Mouse (Mus musculus): Measurements from ENCODE around the gene Olfr418.
"Not testable (repeated sequence)": the region's sequence is repeated elsewhere in the genome, so short reads cannot be mapped to it uniquely, and the experiment has no call there.

The Olfr418 gene

DNA sequence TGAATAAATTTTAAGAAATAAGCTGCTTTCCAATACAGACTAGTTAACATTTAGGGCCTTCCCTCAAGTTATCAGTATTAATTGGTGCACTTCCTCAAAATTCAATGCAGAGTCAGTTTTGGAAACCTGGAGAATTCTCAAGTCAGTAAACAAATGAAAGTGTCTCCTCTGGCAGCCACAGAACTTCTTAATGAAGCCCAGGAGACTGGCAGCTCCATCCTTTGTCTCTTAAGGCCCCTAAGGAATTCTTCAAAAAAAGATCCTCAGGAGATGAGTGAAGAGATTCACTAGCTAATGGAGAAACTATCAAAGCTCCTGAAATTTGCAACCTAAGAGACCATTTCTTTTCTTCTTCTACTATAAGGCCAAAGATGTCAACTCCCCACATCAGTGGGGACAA lies at the start of gene Olfr418:
Gene Olfr418 (plus strand): TSS at position 301 of the 400 bp plus-strand sequence.
- no peak for DNase-seq (ENCODE audit: low read depth, low spot score)

DNA sequence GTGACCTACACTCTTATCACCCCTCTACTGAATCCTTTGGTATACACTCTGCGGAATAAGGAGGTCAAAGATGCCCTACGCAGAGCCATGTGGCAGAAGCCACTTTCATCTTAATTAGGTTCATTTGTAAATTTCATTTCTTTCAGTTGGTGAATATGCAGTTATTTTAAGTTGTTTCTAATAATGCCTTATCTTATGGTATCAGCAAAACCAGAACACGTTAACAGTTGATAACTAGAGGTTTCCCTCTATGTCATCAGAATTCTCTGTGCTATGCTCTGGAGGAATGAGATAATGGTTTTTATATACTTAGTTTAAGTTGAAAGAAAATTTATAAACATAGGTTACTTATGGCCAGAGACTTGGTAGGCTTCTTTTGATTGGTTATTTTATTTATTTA lies 49.3 kb upstream of the Olfr418 start:
- no peak for DNase-seq (ENCODE audit: low read depth, low spot score)

DNA sequence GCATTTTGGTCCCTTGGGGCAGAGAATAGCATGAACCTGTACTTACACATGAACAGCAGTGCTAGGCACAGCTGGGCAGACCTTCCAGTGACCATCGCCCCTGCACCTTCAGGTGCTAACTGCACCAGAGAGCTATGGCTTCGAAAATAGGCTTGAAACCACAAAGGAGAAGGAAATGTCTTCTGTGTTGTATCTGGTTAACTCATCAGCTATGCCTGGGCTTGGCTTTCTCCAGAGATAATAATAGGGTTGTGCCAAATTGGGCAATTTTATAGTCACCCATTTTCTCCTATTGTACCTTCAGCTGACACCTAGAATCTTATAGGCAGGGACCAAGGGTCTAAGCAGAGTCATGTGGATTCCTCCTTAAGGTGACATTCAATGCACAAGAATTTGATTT lies 38.7 kb upstream of the Olfr418 start, which contains the start of gene Fcer1a:
Gene Fcer1a (minus strand): TSS at position 134 of the 400 bp plus-strand sequence.
- no peak for DNase-seq (ENCODE audit: low read depth, low spot score)

DNA sequence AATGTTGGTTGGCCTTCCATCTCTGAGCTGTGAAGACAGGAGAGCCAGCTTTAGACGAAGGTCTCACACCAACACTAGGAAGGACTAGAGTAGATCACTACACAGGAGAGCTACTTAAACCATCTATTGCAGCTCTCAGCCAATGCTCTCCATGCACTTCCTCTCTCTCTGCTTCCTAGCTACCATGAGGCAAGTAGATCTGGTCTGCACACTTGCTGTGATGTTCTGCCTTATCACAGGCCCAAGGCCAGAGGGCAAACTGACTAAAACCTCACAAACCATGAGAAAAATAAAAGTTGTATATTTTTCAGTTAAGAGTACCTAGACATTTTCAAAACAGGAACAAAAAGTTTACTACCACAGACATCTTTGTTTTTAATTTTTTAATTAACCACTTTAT lies 28.8 kb upstream of the Olfr418 start:
- DNase-seq (ENCODE audit: low read depth, low spot score) = not testable (repeated sequence)

DNA sequence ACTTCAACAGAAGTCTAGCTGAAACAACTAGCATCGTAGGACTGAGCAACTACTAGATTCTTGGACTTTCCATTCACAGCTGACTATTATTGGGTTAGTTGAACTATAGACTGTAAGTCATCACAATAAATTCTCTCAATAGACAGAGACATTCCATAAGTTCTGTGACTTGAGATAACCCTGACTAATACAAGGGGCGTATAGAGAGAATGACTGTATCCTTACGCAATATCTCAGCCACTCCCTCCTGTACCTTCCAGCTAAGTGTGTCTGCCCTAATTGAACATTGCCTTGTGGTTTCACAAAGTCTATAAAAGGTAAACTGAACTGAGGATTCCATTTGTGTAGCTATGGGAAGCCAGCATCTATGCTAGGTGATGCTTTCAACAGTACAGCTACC lies 15.9 kb upstream of the Olfr418 start:
- DNase-seq (ENCODE audit: low read depth, low spot score) = no peak

DNA sequence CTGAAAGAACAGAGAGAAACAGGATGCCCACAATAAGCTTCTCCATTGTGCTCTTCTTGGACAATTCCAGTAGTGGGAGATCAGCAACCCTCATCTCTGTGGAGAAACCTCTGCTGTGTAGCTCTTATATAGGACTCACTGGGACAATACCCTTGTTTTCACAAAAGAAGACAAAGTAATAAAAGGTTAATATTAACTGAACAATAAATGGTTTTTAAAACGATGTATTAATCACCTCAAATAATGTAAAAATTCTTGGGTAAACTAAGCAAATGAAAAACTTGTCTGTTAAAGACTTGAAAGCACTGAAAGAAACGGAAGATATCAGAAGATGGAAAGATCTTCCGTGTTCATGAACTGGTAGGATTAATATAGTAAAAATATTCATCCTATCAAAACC lies 11.9 kb downstream of the Olfr418 start, which contains the start of gene Mptx2:
Gene Mptx2 (minus strand): TSS at position 101 of the 400 bp plus-strand sequence.
- DNase-seq (ENCODE audit: low read depth, low spot score) = no peak

DNA sequence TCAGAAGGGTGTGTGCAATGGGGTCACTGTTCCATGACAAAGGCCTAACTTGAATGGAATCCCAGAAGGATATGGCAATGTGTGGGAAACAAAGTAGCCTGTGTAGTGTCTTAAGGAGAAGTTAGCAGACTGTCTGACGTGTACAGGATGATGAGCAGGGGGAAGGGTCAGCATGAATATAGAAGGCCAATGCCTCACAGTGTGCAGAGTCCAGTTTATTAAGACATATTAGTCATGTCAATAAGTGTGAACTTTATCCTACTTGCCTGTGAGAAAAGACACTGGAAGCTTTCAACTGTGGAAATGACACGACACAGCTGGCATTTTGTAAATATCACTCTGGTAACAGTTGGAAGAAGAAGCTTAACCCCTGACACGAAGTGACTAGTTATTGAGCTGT lies 37.0 kb downstream of the Olfr418 start:
- DNase-seq (ENCODE audit: low read depth, low spot score) = not testable (repeated sequence)

DNA sequence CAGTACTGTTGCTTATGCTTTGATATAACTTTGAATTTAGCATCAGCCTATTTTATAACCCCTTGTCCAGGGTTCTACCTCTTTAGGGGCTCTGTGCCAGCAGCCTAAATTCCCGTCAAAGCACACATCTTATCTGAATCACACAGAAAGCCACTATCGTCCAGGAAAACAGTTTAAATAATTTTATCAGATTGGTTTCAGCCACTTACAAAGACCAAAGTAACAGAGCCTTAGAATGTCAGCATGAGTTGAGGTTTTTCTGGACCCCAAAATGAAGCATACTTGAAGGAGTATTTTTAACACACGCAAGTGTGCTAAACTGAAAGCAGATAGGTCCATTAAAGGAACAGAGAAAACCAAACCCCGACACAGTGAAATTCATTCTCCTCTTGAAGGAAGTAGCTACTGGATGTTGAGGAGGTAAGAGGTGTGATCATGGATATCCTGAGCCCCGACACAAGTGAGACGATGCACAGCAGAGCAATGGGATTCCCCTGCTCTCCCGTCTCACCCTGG lies 47.8 kb downstream of the Olfr418 start:
- not testable (repeated sequence) for DNase-seq (ENCODE audit: low read depth, low spot score)

DNA sequence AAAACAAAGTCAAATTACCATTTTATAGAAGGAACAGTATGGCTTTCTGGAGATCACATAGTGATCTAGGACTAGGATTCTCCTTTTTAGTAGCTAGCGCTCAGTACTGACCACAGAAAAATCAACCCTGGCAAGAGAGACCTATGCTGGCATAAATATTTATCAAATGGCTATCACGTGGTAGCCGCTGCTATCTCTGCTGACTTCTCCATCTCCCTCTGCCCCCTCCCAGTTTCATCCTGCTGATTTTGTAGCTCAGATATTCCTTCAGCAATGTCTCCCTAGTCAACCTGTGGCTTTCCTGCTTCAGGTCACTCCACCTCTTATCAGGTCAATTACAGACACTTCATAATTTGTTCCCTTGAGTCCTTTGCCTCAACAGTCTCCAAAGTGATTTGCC lies 49.9 kb downstream of the Olfr418 start:
- no peak for DNase-seq (ENCODE audit: low read depth, low spot score)

DNA sequence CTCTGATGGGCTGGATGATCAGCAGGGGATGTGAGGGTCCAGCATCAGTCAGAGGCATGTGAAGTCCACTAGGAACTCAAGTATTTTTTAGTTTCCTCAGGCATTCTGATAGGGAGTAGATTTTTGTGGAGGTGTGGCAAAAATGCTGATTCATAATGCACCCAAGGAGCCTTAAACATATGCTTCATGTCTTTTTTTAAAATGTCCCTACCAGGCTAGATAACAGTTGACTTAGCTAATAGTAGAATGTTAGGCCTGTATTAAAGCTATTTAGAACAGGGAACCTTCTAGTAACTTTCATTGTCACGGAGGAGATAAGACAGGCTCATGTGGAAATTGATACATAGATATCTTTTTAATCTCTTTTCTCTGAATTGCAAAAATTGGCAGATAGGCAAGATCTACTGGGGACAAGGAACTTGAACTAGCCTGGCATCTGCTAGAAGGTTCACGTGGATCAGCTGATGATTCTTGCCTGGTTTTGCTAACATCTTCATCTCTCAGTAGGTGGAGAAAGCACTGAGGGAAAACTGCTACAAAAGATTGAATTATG lies 52.2 kb downstream of the Olfr418 start:
- no peak for DNase-seq (ENCODE audit: low read depth, low spot score)

DNA sequence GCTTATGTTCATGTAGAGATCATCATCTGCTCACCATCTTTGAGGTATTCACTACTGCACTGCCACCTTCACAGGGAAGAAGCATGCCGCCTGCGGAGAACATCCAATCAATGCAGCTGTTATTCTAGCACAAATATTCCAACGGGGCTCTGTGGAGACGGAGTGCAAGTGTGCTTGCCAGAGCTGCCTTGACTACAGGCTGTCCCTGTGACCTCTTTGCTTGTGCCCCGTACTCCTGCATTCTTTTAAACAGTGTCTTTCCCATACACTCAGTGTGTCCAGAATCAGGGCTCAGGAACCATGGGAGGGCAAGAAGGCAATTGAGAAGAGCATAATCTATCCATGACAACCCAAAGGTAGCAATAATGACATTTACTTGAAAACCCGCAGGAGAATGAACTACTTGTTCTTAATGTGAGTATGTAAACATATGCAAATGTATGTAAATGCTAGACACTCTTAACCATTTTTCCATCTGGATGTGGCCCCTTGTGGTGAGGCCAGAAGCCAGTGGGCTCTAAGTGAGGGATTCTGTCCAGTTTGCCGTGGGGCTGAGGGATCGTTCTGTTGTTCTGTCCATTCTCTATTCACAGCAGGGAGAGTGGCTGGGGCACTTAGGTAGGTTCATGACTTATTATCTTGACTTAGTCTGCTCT lies 55.9 kb downstream of the Olfr418 start:
- no peak for DNase-seq (ENCODE audit: low read depth, low spot score)

DNA sequence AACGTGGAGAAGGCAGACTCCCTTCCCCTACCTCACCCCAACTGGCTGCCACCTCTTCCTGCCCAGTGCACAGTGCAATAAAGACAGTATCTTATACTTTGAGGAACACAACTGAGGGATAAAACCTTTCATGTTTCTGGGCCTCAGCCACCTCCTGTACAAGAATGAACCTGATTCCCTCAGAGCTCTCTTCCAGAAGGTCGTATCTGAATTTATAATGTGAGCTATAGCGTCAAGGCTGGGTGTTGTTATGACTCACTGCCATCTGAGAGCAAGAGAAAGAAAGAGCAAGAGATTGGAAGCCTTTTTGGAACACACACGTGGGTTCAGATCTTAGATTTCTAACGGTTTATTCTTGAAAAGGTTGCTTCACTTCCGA lies 56.4 kb downstream of the Olfr418 start:
- no peak for DNase-seq (ENCODE audit: low read depth, low spot score)
